Mouse (Mus musculus) brain, embryonic 18.5 days (tissue): ENCODE data around the gene Metap1.

ENCODE experiments used
- DNase-seq: peaks from one replicate; pipeline ENCODE4 v3.0.0-alpha.2; 2012; ENCODE audit warnings: low read depth, low spot score

Metap1 gene

DNA sequence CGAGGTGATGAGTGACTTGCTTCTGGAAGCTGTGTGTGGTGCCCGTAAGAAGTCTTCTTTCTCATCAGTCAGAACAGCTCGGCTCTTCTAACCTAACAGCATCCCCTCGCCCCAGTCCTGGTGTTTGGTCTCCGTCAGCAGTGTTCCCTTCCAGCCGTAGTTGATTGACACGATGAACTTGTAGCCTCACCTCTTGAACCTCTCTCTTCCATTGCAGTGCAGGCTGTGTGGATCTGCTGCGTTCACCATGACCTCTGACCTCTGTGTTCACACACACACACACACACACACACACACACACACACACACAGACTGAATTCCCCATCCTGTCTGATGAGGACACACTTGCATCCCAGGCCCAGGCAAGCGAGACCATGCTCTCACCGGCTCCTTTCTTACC lies 37.1 kb downstream of the Metap1 start:
- DNase-seq, result no peak

DNA sequence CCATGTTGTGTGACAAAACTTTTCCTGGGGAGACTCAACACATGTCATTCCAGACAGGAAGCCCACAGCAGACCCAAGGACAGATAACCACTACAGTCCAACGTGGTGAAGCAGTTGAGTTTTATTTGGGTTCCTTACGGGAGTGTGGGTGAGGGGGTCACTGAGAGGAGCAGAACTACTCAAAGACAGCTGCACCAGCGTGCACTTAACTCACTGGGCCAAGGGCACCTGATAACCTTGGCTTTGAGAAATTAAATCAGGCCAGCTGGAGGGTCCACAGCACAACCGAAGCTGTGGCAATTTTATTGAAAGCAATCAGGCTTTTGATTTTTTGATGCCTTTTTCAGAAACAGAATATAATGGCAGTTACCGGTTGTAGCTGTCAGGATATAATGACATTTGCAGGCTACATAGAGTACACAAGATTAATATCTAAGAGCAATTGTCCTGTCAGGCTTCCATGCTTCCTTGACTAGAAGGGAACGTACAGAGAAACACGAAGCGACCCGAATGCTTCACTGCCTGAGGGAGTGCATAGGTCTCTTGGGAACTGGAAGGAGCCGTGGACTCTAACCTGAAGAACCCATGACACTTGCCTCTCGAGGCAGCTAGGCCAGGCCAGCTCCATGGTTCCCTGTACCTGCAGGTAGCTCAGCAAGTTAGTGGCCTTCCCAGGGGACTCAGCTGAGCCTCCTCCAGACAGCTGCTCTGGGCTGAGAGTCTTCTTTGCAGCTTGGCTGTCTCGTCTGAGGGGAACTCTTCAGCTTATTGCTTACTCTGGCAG lies 41.0 kb downstream of the Metap1 start:
- no peak for DNase-seq

GRCm38 (mm10) chr3:138443465-138443771 lies 45.9 kb downstream of the Metap1 start:
- no peak for DNase-seq

GRCm38 (mm10) chr3:138442612-138443464 lies 46.5 kb downstream of the Metap1 start, which contains the start of gene Adh5:
Gene Adh5 (plus strand): TSS chr3:138443093.
- DNase-seq, result peak; percentile 86

DNA sequence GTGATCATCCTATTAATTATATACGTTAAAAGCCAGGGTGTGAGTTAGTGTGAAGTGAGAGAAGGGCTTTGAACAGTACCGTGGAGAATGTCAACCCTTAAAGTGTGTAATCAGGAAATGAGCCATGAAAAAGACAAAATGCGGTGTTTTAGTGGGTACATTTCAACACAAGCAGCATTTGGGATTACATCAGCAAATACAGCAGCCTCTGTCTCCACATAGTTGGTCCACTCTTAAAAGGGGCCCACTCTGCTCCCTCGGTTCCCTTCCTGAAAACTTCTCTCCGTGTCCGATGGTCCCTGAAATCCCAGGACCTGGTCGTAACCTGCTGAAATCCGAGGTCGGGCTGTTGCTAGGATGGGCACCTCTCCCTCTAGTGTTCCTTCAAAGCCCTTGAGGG lies 47.1 kb downstream of the Metap1 start:
- DNase-seq, result no peak

- no peak for DNase-seq
These were observed 50.6 kb downstream of the Metap1 start for GRCm38 (mm10) chr3:138438716-138439115.

DNA sequence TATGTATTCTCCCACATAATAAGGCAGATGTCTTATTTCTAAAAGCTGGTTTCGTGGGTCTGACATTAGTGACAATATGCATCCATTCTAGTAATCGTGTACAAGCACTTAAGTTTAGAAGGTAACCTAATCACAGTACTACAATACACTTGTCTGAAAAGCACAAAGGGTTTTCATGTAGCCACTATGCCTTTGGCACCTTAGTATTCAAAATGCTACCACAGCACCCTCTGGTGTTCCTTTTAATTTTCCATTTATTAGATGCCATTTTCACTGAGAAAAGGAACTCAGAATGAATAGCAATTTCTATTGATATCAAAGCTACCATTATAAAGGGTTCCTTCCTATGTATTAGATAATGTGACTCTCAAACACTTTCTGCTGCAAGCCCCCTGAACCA lies 57.5 kb downstream of the Metap1 start:
- DNase-seq, result peak; percentile 24

- DNase-seq, result no peak
These were observed 58.8 kb downstream of the Metap1 start for GRCm38 (mm10) chr3:138430360-138430976.

- DNase-seq, result no peak
These were observed 65.1 kb downstream of the Metap1 start for GRCm38 (mm10) chr3:138424247-138424646.

- DNase-seq, result no peak
These were observed 65.7 kb downstream of the Metap1 start for GRCm38 (mm10) chr3:138423664-138424063.

- DNase-seq, result no peak
These were observed 68.9 kb downstream of the Metap1 start for GRCm38 (mm10) chr3:138420385-138420784.

GRCm38 (mm10) chr3:138419369-138419768 lies 69.9 kb downstream of the Metap1 start:
- DNase-seq, result no peak

DNA sequence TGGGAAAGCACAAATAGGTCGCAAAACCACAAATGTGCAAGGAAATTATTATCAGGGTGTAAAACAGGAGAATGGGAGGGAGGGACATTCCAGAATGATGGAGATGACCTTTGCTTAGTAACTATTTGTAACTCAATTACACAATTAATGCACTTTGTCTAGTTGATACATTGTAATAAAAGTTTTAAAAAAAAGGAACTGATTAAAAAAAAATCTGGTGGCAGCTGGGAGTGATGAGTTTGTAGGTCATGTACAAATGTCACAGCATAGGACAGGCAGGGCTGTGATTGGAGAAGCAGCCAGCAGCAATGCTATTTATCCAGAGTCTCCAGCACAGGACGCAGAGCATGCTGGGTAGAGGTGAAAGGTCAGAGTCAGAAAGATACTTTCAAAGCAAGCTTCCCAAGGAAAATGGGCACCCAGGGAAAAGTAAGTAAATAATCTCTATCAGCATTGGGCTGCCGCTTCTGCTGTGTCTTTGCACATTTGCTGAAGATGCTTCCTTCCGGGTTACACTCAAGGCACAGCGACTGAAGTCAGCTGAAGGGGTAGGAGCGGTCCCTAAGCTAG lies 74.1 kb downstream of the Metap1 start, which contains the start of gene Adh4:
Gene Adh4, plus strand, starts transcription at position 346 of the 570 bp plus-strand sequence.
- DNase-seq, result no peak

DNA sequence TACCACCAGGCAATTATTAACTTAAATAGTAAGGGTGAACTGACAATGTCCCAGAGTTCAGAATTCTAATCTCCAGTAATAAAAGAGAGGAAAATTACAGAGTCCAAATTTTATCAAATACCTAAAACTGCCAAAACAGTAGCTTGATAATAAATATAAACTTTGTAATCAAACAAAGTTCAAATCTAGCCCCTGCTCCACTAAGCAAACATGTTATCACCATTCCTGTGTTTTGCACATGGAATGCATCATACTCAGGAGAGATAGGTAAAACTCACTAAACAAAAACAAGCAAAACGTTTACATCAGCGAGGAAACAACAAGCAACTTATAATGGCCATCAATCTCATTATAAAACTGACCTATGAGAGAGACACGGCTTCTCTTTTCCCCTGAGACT lies 79.1 kb downstream of the Metap1 start:
- DNase-seq, result no peak

DNA sequence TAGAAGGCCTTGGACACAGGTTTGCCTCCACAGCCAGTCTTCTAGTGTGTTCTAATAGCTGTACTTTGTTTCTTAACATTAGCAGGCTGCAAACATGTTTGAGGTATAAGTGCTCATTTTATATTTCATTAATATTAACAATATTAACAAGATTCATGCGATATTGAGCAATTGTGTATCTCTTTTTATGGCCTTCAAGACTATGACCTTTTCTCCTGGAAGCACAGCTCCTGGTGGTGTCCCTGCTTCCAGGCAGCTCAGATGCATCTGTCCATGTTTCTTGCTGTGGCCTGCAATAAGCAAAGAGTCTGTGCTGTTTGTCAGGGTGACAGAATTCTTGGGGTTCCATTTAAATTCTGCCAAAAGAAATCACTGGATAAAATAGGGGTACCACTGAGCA lies 79.7 kb downstream of the Metap1 start:
- no peak for DNase-seq
